Mouse (Mus musculus): ENCODE data around the gene Grm7.

Gene Grm7

DNA sequence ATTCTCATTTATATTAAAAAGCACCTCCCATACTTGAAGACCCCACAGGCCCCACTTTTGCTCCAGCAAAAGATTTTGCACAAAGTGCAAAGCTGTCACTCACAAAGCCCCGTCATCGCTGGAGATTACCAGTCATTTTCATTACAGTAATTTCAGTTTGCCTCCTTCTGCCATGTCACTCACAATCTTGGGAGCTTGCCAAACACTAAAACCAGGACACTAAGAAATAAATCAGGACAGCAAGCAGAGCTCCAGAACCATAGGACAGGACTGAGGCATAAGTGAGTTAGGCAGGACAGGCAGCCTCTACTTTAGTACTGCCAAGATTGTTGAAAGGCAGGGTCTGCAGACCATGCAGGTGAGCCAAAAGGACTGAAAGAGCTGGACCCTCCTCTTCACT, 884.6 kb downstream of the Grm7 start:
- no peak for DNase-seq (ENCODE audit: low read depth in 1 of 2, low spot score in 2 of 2)

DNA sequence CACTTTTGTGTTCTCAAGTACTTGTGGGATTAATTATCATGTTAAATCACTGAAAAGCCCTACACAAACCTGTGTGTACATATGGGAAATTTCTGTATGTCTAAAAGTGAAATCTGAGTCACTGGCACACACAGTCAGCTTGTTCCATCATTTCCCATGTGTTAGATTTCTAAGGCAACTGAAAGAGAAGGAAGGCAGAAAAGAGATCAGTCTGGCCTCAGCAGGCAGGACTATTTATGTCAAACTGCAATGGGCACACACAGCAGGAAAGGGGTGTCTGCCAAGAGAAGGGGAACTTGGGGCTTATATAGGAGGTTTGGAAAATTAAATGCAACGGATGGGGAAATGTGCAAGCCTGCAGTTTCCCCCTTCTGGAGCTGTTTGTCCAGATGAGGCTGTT, 913.2 kb downstream of the Grm7 start:
- no peak for DNase-seq (ENCODE audit: low read depth in 1 of 2, low spot score in 2 of 2)

DNA sequence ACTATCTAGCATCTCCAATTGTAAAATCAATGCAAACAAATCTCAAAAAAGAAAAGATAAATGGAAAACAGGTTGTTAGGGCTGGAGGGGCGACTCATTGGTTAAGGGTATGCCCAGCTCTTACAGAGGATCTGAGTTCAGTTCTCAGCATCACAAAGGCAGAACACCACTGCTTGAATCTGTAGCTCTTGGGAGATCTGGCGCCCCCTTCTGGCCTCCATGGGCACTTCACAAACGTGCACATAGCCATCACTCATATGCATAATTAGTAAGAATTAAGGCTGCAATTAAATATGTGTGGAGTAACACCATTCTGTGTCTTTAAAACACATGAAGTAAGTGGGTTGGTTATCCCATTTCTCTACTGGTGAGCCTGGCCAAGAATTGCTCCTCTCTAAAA, 914.1 kb downstream of the Grm7 start:
- DNase-seq (ENCODE audit: low read depth in 1 of 2, low spot score in 2 of 2), result no peak

GRCm38 (mm10) chr6:111561347-111561746, 916.0 kb downstream of the Grm7 start:
- no peak for DNase-seq (ENCODE audit: low read depth in 1 of 2, low spot score in 2 of 2)

GRCm38 (mm10) chr6:111571471-111572088, 926.2 kb downstream of the Grm7 start:
- DNase-seq (ENCODE audit: low read depth in 1 of 2, low spot score in 2 of 2), result no peak

DNA sequence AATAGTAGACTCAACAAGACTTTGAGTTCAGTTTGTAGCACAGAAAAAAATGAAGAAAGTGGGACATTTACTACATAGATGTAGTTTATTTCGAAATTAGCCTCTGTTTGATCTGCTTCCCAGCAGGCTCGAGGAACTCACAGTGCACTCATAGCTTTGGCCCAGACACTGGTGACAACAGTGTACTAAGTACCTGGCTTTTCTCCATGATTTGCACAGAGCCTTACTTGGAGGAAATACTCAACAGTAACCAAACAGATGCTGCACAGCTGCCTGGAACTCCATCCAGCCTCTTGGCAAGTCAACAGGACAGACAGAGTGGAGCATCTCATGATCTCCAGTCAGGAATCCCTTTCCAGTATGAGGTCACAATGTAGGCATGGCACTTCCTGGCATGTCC, 939.5 kb downstream of the Grm7 start:
- no peak for DNase-seq (ENCODE audit: low read depth in 1 of 2, low spot score in 2 of 2)

DNA sequence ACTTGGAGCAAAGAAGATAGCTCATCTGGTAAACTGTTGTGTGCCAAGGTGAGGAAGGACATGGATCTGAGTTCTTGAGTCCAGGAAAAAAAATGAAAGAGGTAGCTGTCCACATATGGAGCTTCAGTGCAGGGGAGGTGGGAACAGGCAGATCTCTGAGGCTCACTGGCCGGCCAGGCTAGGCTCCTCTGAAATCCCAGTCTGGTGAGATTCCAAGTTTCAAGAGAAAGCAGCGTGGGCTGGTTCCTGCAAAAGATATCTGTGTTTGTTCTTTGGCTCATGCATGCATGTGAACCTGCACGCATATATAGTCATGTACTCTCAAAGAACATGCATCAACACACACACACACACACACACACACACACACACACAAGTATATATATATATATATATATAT, 942.2 kb downstream of the Grm7 start:
- DNase-seq (ENCODE audit: low read depth in 1 of 2, low spot score in 2 of 2), result no peak

DNA sequence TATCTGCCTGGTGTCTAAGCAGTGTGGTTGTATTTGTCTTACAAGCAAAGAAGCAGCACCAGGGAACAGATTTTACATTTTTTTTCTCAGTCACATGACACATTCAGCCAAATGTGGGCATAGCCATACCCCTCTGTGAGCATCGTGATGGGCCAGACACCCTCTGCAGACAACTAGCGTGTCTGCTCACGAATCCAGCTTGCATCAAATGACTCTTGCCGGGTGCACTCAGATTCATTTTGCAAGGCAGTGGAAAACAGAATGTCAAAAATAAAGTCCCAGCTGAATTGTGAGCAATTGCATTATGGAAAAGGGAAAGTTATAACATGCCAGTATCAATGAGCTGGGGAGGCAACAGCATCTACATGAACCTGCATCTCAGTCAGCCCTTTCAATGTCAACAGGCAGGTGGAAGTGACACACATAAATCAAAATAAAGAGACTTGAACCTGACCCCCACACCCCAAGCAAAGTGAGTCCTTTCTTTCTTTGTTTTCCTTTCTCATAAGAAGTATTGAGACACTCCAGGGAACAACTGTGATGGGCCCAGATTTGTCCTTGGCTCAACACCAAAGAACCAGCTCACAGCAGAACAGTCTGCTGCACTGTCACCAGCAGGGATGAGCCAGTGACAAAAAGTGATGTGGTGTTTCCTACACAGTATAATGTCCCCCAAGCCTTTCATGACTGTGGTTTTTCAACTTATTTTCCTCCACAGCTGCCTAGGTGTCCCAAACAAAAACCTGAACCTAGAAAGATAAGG, 956.7 kb downstream of the Grm7 start:
- DNase-seq (ENCODE audit: low read depth in 1 of 2, low spot score in 2 of 2), result no peak

GRCm38 (mm10) chr6:111610396-111610795, 965.0 kb downstream of the Grm7 start:
- no peak for DNase-seq (ENCODE audit: low read depth in 1 of 2, low spot score in 2 of 2)

GRCm38 (mm10) chr6:111613834-111614233, 968.5 kb downstream of the Grm7 start:
- DNase-seq (ENCODE audit: low read depth in 1 of 2, low spot score in 2 of 2), result no peak

All from monocyte, adult 2 months (primary cell).